Mouse (Mus musculus) CH12.LX (cell line): ENCODE data around the gene H2-M5. TPM values are rescaled to one million over a fixed set of nuclear protein-coding genes. Genes with fewer than 3 reads are reported as not detected.

Experiments used
- DNase-seq: peaks from one replicate; pipeline ENCODE4 v3.0.0-alpha.2; 2013; ENCODE audit errors: extremely low read depth
- H3K27ac ChIP-seq: 2 replicates; pipeline ENCODE4 v1.5.1; 2012; ENCODE audit warnings: low read depth, mild to moderate bottlenecking, control low read depth, moderate library complexity; ENCODE audit not compliant: insufficient read depth
- H3K27me3 ChIP-seq: replicated peaks from 2 replicates; pipeline ENCODE3; 2012; ENCODE audit warnings: inconsistent platforms
- H3K36me3 ChIP-seq, 2 experiments: replicated peaks in 1 of 2; 2 replicates each; pipeline versions ENCODE3 to v1.6.1; 2012; ENCODE audit warnings: inconsistent platforms in 1 of 2, low read length in 1 of 2, mild to moderate bottlenecking in 1 of 2, mixed read lengths in 1 of 2, moderate library complexity in 1 of 2; ENCODE audit not compliant: control insufficient read depth in 1 of 2, insufficient read depth in 1 of 2
- H3K4me1 ChIP-seq, 2 experiments: 2 replicates each; pipeline ENCODE4 v1.6.1; 2012; ENCODE audit warnings: inconsistent platforms in 1 of 2, moderate library complexity in 1 of 2; ENCODE audit not compliant: insufficient read depth in 2 of 2, control insufficient read depth in 1 of 2
- H3K4me2 ChIP-seq: 2 replicates; pipeline ENCODE4 v1.6.1; 2012; ENCODE audit warnings: low read depth, mild to moderate bottlenecking, control low read depth; ENCODE audit not compliant: poor library complexity, insufficient read depth, severe bottlenecking
- H3K4me3 ChIP-seq, 3 experiments: fragments of 150-350 bp in 1 of 3; sonication (generic) in 1 of 3; replicated peaks in 1 of 3; 2 replicates each; pipeline versions ENCODE3 to v1.5.1; 2011 to 2012; ENCODE audit warnings: low read depth in 2 of 3, low read length in 2 of 3, mild to moderate bottlenecking in 2 of 3, moderate library complexity in 2 of 3, control low read depth in 1 of 3, improper control_type of control experiment in 1 of 3, inconsistent platforms in 1 of 3, mixed read lengths in 1 of 3; ENCODE audit not compliant: poor library complexity in 1 of 3
- H3K79me2 ChIP-seq: replicated peaks from 2 replicates; pipeline ENCODE4 v1.6.1; 2012; ENCODE audit warnings: mild to moderate bottlenecking, moderate library complexity; ENCODE audit not compliant: control insufficient read depth, poor library complexity, insufficient read depth, severe bottlenecking; ENCODE audit errors: extremely low read depth
- H3K9ac ChIP-seq: 2 replicates; pipeline ENCODE4 v1.6.1; 2012; ENCODE audit warnings: low read depth, mild to moderate bottlenecking, control low read depth, moderate library complexity; ENCODE audit not compliant: insufficient read depth
- H3K9me3 ChIP-seq: replicated peaks from 2 replicates; pipeline ENCODE3; 2012; ENCODE audit warnings: low read length, inconsistent platforms, mixed read lengths
- BHLHE40 ChIP-seq: IDR thresholded peaks from 2 replicates; pipeline ENCODE4 v1.6.1; 2011; ENCODE audit warnings: mild to moderate bottlenecking, low read depth, low read length, improper control_type of control experiment
- CHD2 ChIP-seq: IDR thresholded peaks from 2 replicates; pipeline ENCODE4 v1.6.1; 2011; ENCODE audit warnings: low read length, improper control_type of control experiment
- CTCF ChIP-seq, 2 experiments: IDR thresholded peaks in 1 of 2; conservative IDR thresholded peaks in 1 of 2; 2 replicates each; pipeline ENCODE4 v1.5.1; 2011 to 2012; ENCODE audit warnings: low read depth in 2 of 2, low read length in 2 of 2, improper control_type of control experiment in 1 of 2, inconsistent platforms in 1 of 2, mild to moderate bottlenecking in 1 of 2, moderate library complexity in 1 of 2
- EP300 ChIP-seq: IDR thresholded peaks from 2 replicates; pipeline ENCODE4 v1.6.1; 2011; ENCODE audit warnings: low read length, improper control_type of control experiment
- HCFC1 ChIP-seq: IDR thresholded peaks from 2 replicates; pipeline ENCODE4 v1.6.1; 2012; ENCODE audit warnings: low read depth, mild to moderate bottlenecking, inconsistent platforms, low read length, improper control_type of control experiment
- IRF4 ChIP-seq: IDR thresholded peaks from 2 replicates; pipeline ENCODE4 v1.6.1; 2014; ENCODE audit warnings: low read depth, mild to moderate bottlenecking, inconsistent platforms, low read length, improper control_type of control experiment
- MAFK ChIP-seq: IDR thresholded peaks from 2 replicates; pipeline ENCODE4 v1.6.1; 2011; ENCODE audit warnings: low read length, improper control_type of control experiment; ENCODE audit not compliant: insufficient replicate concordance
- MAZ ChIP-seq: IDR thresholded peaks from 2 replicates; pipeline ENCODE4 v1.6.1; 2012; ENCODE audit warnings: low read depth, mild to moderate bottlenecking, inconsistent platforms, low read length, improper control_type of control experiment, moderate library complexity
- MYC ChIP-seq: IDR thresholded peaks from 2 replicates; pipeline ENCODE4 v1.6.1; 2011; ENCODE audit warnings: low read depth, mild to moderate bottlenecking, improper control_type of control experiment, low read length
- RAD21 ChIP-seq: IDR thresholded peaks from 2 replicates; pipeline ENCODE4 v1.6.1; 2011; ENCODE audit warnings: low read depth, mild to moderate bottlenecking, low read length, improper control_type of control experiment, moderate library complexity
- RCOR1 ChIP-seq: conservative IDR thresholded peaks from 2 replicates; pipeline ENCODE4 v1.6.1; 2012; ENCODE audit warnings: low read depth, mild to moderate bottlenecking, inconsistent platforms, low read length, improper control_type of control experiment
- SIN3A ChIP-seq: IDR thresholded peaks from 2 replicates; pipeline ENCODE4 v1.6.1; 2012; ENCODE audit warnings: low read length, improper control_type of control experiment, inconsistent platforms
- TBP ChIP-seq: conservative IDR thresholded peaks from 2 replicates; pipeline ENCODE4 v1.6.1; 2011; ENCODE audit warnings: low read depth, low read length, improper control_type of control experiment
- UBTF ChIP-seq: IDR thresholded peaks from 2 replicates; pipeline ENCODE4 v1.6.1; 2012; ENCODE audit warnings: low read depth, mild to moderate bottlenecking, inconsistent platforms, low read length, improper control_type of control experiment, moderate library complexity
- USF1 ChIP-seq: IDR thresholded peaks from 2 replicates; pipeline ENCODE4 v1.6.1; 2014; ENCODE audit warnings: low read depth, mild to moderate bottlenecking, inconsistent platforms, low read length, improper control_type of control experiment
- ZKSCAN1 ChIP-seq: IDR thresholded peaks from 2 replicates; pipeline ENCODE4 v1.6.1; 2012; ENCODE audit warnings: low read depth, inconsistent platforms, low read length, improper control_type of control experiment, borderline replicate concordance
- ZMIZ1 ChIP-seq: IDR thresholded peaks from 2 replicates; pipeline ENCODE4 v1.6.1; 2012; ENCODE audit warnings: low read depth, mild to moderate bottlenecking, inconsistent platforms, low read length, improper control_type of control experiment
- dilution Hi-C: fragments of 300-500 bp; cut with MboI; formaldehyde crosslinking; loops from 2 replicates; pipeline ENCODE4 v1.14.3; 2020; ENCODE audit warnings: low sequenced_read_pairs; ENCODE audit not compliant: extremely low pct_unique_long_range_greater_than_20kb, extremely low pct_ligation_motif_present
- in situ Hi-C: fragments of 300-500 bp; cut with MboI; formaldehyde crosslinking; loops from 3 replicates; pipeline ENCODE4 v1.14.3; 2019; ENCODE audit warnings: low sequenced_read_pairs, low pct_ligation_motif_present, low pct_unique_long_range_greater_than_20kb, mixed read lengths
- polyA plus RNA-seq: library from polyadenylated mRNA; unstranded; fragments of >175 nt; gene quantifications from 2 replicates; pipeline ENCODE4 v1.2.1, GENCODE M21; 2012; ENCODE audit warnings: low read depth; ENCODE audit not compliant: insufficient read length
- total RNA-seq, 2 experiments: library from RNA; depleted of rRNA; stranded (reverse); fragments of 300-350 nt in 1 of 2; fragments of >200 nt in 1 of 2; gene quantifications; 2 replicates each; pipeline ENCODE4 v1.2.3; 2012 to 2014

Gene H2-M5
- total and polyA plus RNA-seq, 3 experiments = 1.1 to 2.2 (median 1.1) TPM

GRCm38 (mm10) chr17:37028683-37029120 lies 39.4 kb upstream of the H2-M5 start:
- H3K27ac ChIP-seq = no peak overlapping the region
- in situ Hi-C loops = no loop called here
- no peaks in the 10 kb centered on the region for H3K9me3 ChIP-seq
- H3K79me2 ChIP-seq = no peaks in the 10 kb centered on the region
- peak overlapping the region; percentile 63 to 84 (median 68) for H3K4me3 ChIP-seq
- H3K4me1 ChIP-seq = peaks cover 0 to 9% of the 10 kb centered on the region in 2 experiments; a peak in 2 of 4 replicates
- H3K27me3 ChIP-seq = no peaks in the 10 kb centered on the region
- peak; percentile 99 for TF ChIP-seq CHD2
- TF ChIP-seq TBP = no peak
- no peak for TF ChIP-seq ZKSCAN1
- no peak for TF ChIP-seq BHLHE40
- H3K36me3 ChIP-seq = no peaks in the 10 kb centered on the region
- no peak overlapping the region; the same call in 1 of the 2 replicates for H3K4me2 ChIP-seq
- H3K9ac ChIP-seq = peak overlapping the region; percentile 53
- DNase-seq = peak; percentile 91
- dilution Hi-C loops = no loop called here

GRCm38 (mm10) chr17:37028212-37028611 lies 38.9 kb upstream of the H2-M5 start:
- Histone ChIP-seq H3K36me3 (no peaks in the 10 kb centered on the region), H3K27me3 (no peaks in the 10 kb centered on the region), H3K27ac (no peak overlapping the region), H3K4me2 (no peak overlapping the region), H3K4me3 (peak overlapping the region in 1 of 3 experiments; percentile 63), H3K4me1 (peaks cover 1 to 10% of the 10 kb centered on the region in 2 experiments), H3K9me3 (no peaks in the 10 kb centered on the region), H3K79me2 (no peaks in the 10 kb centered on the region), H3K9ac (no peak overlapping the region)
- dilution Hi-C loops (no loop called here), in situ Hi-C loops (no loop called here)
- DNase-seq = no peak
- TF ChIP-seq EP300 (no peak), MAZ (no peak), MAFK (no peak), USF1 (no peak), MYC (no peak), SIN3A (no peak), CHD2 (no peak), IRF4 (no peak), RAD21 (no peak), RCOR1 (no peak), HCFC1 (no peak), TBP (no peak), ZMIZ1 (no peak), CTCF (conservative IDR thresholded peaks at IDR 0.05 in 1 of 2, IDR thresholded peaks at IDR 0.05 in 1 of 2; ENCODE audit: low read depth in 2 of 2, low read length in 2 of 2) (no peak), UBTF (no peak)
